Mouse (Mus musculus): Measurements from ENCODE around the gene Fibp. TPM values are rescaled to one million over a fixed set of nuclear protein-coding genes. Genes with fewer than 3 reads are reported as not detected.

Gene Fibp
- polyA plus RNA-seq, 1 experiment from 2014 or later: 164 TPM

- H3K4me3 ChIP-seq: peak overlapping the region; percentile 88
- no peaks in the 10 kb centered on the region for H3K27me3 ChIP-seq
- H3K9ac ChIP-seq: peak overlapping the region; percentile 92
- peak overlapping the region; percentile 94 for H3K4me2 ChIP-seq
- H3K36me3 ChIP-seq: peaks cover 61% of the 10 kb centered on the region
- ATAC-seq (ENCODE audit: low read depth): peak; percentile 66
- no peaks in the 10 kb centered on the region for H3K9me3 ChIP-seq
- WGBS: under 1% methylated on average over 42 of the region's 48 CpGs
- peak overlapping the region; percentile 95 for H3K27ac ChIP-seq (replicated peaks)
- H3K4me1 ChIP-seq (replicated peaks): peaks cover 49% of the 10 kb centered on the region
Measured at GRCm38 (mm10) chr19:5424092-5424781, 36.2 kb upstream of the Fibp start.

GRCm38 (mm10) chr19:5424782-5425741, 35.4 kb upstream of the Fibp start, which contains the start of the genes Drap1 and AI837181:
Gene Drap1, minus strand, starts transcription at chr19:5424979.
Gene AI837181, plus strand, starts transcription at chr19:5425144.
- 0% methylated on average over 76 of the region's 87 CpGs for WGBS
- Histone ChIP-seq H3K27me3 (no peaks in the 10 kb centered on the region), H3K9me3 (no peaks in the 10 kb centered on the region), H3K9ac (peak within 1 kb of the TSS; percentile 92), H3K4me1 (replicated peaks) (peaks cover 49% of the 10 kb centered on the region), H3K36me3 (peaks cover 56% of the 10 kb centered on the region), H3K4me2 (peak within 1 kb of the TSS; percentile 94), H3K4me3 (peak within 1 kb of the TSS; percentile 88), H3K27ac (replicated peaks) (peak within 1 kb of the TSS; percentile 95)
- peak; percentile 93 for ATAC-seq (ENCODE audit: low read depth)

DNA sequence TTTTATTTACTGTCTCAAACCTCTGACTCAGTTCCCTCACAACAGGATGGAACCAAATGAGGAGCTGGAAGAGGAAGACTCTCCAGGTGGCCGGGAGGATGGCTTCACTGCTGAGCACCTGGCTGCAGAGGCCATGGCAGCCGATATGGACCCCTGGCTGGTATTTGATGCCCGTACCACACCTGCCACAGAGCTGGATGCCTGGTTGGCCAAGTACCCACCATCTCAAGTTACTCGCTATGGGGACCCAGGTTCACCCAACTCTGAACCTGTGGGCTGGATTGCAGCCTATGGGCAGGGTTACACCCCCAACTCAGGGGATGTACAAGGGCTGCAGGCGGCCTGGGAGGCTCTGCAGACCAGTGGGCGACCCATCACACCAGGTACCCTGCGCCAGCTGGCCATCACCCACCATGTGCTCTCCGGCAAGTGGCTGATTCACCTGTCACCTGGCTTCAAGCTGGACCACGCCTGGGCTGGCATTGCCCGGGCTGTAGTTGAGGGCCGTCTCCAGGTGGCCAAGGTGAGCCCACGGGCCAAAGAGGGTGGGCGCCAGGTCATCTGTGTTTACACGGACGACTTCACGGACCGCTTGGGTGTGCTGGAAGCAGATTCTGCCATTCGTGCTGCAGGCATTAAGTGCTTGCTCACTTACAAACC, 34.4 kb upstream of the Fibp start:
- H3K27me3 ChIP-seq: no peaks in the 10 kb centered on the region
- no peak for ATAC-seq (ENCODE audit: low read depth)
- peak overlapping the region; percentile 92 for H3K9ac ChIP-seq
- peak overlapping the region; percentile 94 for H3K4me2 ChIP-seq
- peaks cover 46% of the 10 kb centered on the region for H3K36me3 ChIP-seq
- H3K9me3 ChIP-seq: no peaks in the 10 kb centered on the region
- H3K4me1 ChIP-seq (replicated peaks): peaks cover 49% of the 10 kb centered on the region
- peak overlapping the region; percentile 88 for H3K4me3 ChIP-seq
- peak overlapping the region; percentile 90 for H3K27ac ChIP-seq (replicated peaks)
- 92% methylated on average over 18 of the region's 18 CpGs for WGBS

GRCm38 (mm10) chr19:5426640-5427290, 33.6 kb upstream of the Fibp start:
- peak overlapping the region; percentile 8; the same call in 1 of the 2 replicates for H3K9ac ChIP-seq
- WGBS: 92% methylated on average over 13 of the region's 13 CpGs
- no peaks in the 10 kb centered on the region for H3K9me3 ChIP-seq
- H3K27me3 ChIP-seq: no peaks in the 10 kb centered on the region
- peak overlapping the region; percentile 88 for H3K4me3 ChIP-seq
- peaks cover 49% of the 10 kb centered on the region for H3K4me1 ChIP-seq (replicated peaks)
- no peak for ATAC-seq (ENCODE audit: low read depth)
- no peak overlapping the region for H3K27ac ChIP-seq (replicated peaks)
- H3K4me2 ChIP-seq: peak overlapping the region; percentile 94
- peaks cover 40% of the 10 kb centered on the region for H3K36me3 ChIP-seq

GRCm38 (mm10) chr19:5428083-5428482, 32.3 kb upstream of the Fibp start:
- Histone ChIP-seq H3K4me1 (replicated peaks) (peaks cover 43% of the 10 kb centered on the region), H3K9ac (no peak overlapping the region), H3K36me3 (peaks cover 29% of the 10 kb centered on the region), H3K9me3 (no peaks in the 10 kb centered on the region), H3K4me2 (no peak overlapping the region), H3K27me3 (no peaks in the 10 kb centered on the region), H3K27ac (replicated peaks) (no peak overlapping the region), H3K4me3 (no peak overlapping the region)
- WGBS: 92% methylated on average over 2 of the region's 2 CpGs
- ATAC-seq (ENCODE audit: low read depth): no peak

DNA sequence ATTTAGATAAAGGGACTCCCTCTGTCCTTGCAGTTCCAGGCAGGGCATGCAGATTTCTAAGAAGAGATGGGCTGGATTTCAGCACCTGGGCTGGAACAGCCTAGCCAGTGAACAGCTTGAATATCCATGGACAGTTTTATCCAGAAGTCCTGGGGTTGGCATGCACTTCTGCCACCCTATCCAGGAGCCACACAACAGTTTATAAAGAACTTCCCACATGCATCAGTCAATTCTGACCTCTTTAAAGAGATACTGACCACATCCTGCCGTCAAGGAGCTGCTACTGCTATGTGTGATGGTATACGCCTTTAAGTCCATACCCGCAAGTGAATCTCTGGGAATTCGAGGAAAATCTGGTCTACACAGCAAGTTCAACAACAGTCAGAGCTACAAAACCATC, 31.2 kb upstream of the Fibp start:
- 0 out of 2 replicates have a peak, but pooled peaks cover under 1% of the 10 kb centered on the region for H3K27me3 ChIP-seq
- H3K36me3 ChIP-seq: peaks cover 25% of the 10 kb centered on the region
- no peak overlapping the region for H3K9ac ChIP-seq
- H3K4me3 ChIP-seq: no peak overlapping the region
- no peak overlapping the region for H3K4me2 ChIP-seq
- H3K9me3 ChIP-seq: no peaks in the 10 kb centered on the region
- H3K4me1 ChIP-seq (replicated peaks): peaks cover 43% of the 10 kb centered on the region
- no peak overlapping the region for H3K27ac ChIP-seq (replicated peaks)
- WGBS: 83% methylated on average over 4 of the region's 4 CpGs
- ATAC-seq (ENCODE audit: low read depth): no peak

- H3K4me3 ChIP-seq: no peak overlapping the region
- H3K9me3 ChIP-seq: no peaks in the 10 kb centered on the region
- no peak for ATAC-seq (ENCODE audit: low read depth)
- peaks cover 43% of the 10 kb centered on the region for H3K4me1 ChIP-seq (replicated peaks)
- no peak overlapping the region for H3K4me2 ChIP-seq
- H3K9ac ChIP-seq: no peak overlapping the region
- H3K36me3 ChIP-seq: peaks cover 25% of the 10 kb centered on the region
- no peak overlapping the region for H3K27ac ChIP-seq (replicated peaks)
- WGBS: 77% methylated on average over 8 of the region's 8 CpGs
- H3K27me3 ChIP-seq: 0 out of 2 replicates have a peak, but pooled peaks cover 4% of the 10 kb centered on the region
Measured at GRCm38 (mm10) chr19:5429806-5430205, 30.6 kb upstream of the Fibp start.

GRCm38 (mm10) chr19:5430408-5430807, 30.0 kb upstream of the Fibp start:
- Histone ChIP-seq H3K4me3 (no peak overlapping the region), H3K9ac (no peak overlapping the region), H3K4me1 (replicated peaks) (peaks cover 43% of the 10 kb centered on the region), H3K4me2 (no peak overlapping the region), H3K36me3 (peaks cover 25% of the 10 kb centered on the region), H3K27me3 (peaks cover 8% of the 10 kb centered on the region; the same call in 1 of the 2 replicates), H3K9me3 (no peaks in the 10 kb centered on the region), H3K27ac (replicated peaks) (no peak overlapping the region)
- ATAC-seq (ENCODE audit: low read depth): no peak
- WGBS: 71% methylated on average over 1 of the region's 1 CpGs

DNA sequence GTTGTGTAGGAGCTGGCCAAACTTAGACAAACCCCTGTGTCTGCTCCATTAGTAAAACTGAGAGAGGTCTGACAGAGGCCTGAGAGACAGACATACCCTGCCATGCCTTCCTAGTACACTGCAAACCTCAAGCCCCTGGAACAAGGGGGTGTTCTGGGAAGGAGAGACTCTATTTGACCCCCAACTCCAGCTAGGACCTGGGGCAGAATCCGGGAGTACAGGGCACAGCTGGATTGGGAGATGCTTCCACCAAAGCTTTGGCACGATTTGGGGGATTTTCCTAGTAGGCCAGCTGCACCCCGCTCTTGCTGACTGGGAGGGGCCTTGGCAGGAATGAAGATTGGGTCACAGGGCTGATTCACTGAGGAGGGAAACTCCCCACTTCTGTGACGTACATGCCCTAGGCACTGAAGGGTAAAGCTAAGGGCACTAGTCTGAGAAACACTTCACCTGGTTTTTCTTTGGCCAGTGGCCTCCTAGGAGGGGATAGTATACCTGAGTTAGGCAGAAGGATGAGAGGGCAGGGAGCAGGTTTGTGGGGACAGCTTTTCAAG, 28.4 kb upstream of the Fibp start:
- no peak overlapping the region for H3K4me3 ChIP-seq
- peaks cover 28% of the 10 kb centered on the region for H3K4me1 ChIP-seq (replicated peaks)
- peaks cover 15% of the 10 kb centered on the region for H3K36me3 ChIP-seq
- H3K27ac ChIP-seq (replicated peaks): no peak overlapping the region
- peaks cover 8% of the 10 kb centered on the region; the same call in 1 of the 2 replicates for H3K27me3 ChIP-seq
- 80% methylated on average over 4 of the region's 4 CpGs for WGBS
- no peak overlapping the region for H3K9ac ChIP-seq
- no peaks in the 10 kb centered on the region for H3K9me3 ChIP-seq
- ATAC-seq (ENCODE audit: low read depth): no peak
- no peak overlapping the region for H3K4me2 ChIP-seq

DNA sequence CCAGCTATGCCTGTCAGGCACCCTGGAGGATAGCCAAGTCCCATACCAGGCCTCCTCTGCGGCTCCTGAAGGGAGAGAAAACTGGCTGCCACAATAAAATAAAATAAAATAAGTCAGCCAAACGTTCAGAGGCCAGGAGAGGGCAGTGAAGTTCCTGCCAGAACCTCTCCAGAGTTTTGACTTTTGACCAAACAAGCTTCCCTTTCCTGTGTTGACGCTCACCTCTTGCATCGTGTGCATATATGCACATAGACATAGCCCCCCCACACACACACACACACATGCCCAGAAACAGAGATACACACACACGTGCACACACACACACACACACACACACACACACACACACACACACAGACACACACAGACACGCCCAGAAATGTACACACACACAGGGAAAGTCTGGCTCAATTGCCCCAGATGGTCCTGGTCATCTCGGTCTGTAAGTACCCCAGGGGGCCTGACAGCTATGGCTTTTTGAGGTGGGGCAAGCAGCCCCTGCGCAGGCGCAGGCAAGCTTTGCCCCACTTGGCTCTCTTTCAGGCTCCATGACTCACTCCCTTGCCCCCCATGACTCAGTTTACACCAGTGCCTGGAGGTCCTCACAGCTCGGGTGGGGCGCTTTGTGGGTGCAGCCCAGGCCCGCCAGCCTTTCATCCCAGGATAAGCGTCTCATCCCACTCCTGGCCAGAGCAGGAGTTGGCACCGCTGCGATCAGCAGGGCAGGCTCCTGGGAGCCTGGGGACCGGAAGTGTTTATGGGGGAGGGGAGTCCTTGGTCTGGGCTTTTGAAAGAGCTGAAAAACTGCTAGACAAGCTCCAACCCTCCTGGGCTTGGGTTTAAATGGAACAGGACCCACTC, 27.2 kb upstream of the Fibp start:
- Histone ChIP-seq H3K27me3 (peaks cover 8% of the 10 kb centered on the region; the same call in 1 of the 2 replicates), H3K27ac (replicated peaks) (peak overlapping the region; percentile 53; the same call in 1 of the 2 replicates), H3K4me1 (replicated peaks) (peaks cover 19% of the 10 kb centered on the region), H3K9me3 (no peaks in the 10 kb centered on the region), H3K9ac (peak overlapping the region; percentile 60), H3K4me2 (peak overlapping the region; percentile 57), H3K4me3 (peak overlapping the region; percentile 27), H3K36me3 (peaks cover 5% of the 10 kb centered on the region; the same call in 1 of the 2 replicates)
- ATAC-seq (ENCODE audit: low read depth): peak; percentile 57
- 11% methylated on average over 16 of the region's 16 CpGs for WGBS
